Mouse (Mus musculus) heart, adult 11 months (tissue): Measurements from ENCODE around the gene Ergic1.

Source experiments
- DNase-seq: peaks from one replicate; pipeline ENCODE4 v3.0.0; 2022

Gene Ergic1

DNA sequence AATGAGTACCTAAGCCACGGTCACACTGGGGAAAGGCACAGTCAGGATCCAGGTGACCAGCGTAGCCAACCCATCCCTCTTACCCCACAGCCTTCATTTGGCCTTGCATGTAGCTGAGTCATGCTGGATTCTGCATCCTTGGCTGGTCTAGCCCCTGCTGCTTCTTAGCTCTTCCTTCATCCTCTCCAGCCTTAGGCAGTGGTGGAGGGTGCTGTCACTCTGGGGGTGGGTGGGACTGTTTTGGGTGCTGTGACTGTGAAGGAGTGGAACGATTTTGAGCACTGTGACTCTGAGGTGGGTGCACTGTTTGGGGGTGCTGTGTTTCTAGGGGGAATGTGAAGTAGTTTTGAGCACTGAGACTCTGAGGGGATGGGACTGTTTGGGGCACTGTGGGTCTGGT is 67.6 kb downstream of the Ergic1 start:
- DNase-seq: no peak

- DNase-seq: no peak
These were observed 70.6 kb downstream of the Ergic1 start for GRCm38 (mm10) chr17:26631811-26632327.

GRCm38 (mm10) chr17:26633186-26633585 is 71.9 kb downstream of the Ergic1 start:
- DNase-seq: no peak

DNA sequence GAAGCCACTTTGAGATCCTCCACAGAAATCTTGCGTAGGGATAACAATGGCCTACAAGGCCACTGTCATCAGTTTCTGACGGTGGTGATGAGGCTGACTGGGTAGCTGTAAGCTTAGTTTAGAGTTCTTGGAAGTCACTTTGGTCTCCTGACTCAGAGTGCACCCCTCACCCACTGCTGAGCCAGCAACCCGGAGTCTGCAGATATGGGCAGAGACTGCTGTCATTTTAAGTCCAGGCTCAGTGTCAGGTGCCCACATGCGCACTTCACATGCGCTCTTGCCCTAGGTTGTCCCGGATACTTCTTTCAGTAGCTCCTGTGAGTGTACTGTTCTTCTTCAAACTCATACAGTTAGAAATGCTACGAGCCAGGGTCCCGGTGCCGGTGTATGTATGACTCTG is 72.6 kb downstream of the Ergic1 start:
- DNase-seq: no peak

GRCm38 (mm10) chr17:26634539-26634938 is 73.2 kb downstream of the Ergic1 start:
- no peak for DNase-seq

DNA sequence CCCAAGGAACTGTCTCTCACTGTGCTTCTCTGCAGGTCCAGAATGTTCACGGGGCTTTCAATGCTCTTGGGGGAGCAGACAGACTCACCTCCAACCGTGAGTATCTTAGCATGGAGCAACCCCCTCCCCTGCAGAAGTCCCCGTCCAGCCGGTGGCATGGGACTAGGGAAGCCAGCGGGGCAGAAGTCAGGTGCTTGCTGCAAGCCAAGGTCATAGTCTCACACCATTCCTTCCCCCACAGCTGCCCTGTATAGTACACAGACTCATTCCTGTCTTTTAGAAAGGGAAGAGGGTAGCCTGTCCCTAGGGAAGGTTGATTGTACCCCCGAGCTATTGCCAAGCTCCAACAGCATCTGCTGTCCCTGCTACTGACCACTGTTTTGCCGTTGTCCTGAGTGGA is 74.7 kb downstream of the Ergic1 start:
- no peak for DNase-seq

- peak; percentile 89 for DNase-seq
These were observed 76.6 kb downstream of the Ergic1 start for GRCm38 (mm10) chr17:26637851-26638250.

GRCm38 (mm10) chr17:26638655-26639054 is 77.4 kb downstream of the Ergic1 start:
- DNase-seq: peak; percentile 97

DNA sequence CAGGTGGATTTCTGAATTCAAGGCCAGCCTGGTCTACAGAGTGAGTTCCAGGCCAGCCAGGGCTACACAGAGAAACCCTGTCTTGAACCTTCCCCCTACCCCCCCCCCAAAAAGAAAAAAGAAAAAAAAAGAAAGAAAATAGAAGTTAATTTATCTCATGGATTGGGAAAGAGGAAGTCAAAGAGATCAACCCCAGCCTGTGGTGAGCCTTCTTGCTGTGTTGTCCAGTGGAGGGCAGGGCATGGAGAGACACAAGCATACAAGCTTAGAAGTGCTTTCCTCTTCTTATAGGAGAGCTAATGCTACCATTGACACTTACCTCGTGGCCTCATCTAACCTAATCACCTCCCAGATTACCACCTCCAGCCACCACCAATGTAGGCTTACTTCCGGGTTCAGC is 78.5 kb downstream of the Ergic1 start:
- no peak for DNase-seq

DNA sequence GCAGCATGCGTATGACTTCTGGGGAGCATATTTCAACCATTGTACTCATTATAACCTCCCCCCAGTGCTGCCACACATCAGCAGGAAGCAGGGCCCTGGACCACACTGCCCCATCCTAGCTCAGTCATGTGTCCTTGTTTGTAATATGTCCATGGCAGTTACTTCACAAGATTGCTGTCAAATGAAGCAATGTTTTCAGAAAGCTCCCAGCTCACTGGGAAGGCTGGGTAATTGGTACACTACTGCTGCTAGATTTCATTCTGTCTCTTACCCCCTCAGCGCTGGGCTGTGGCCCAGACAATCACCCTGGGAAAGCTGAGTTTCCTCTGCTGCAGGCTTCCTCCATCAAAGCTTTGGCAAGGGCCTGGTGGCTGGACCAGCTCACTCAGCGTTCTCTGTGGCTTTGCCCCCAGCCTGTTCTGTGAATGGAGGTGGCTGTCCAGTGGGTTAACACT is 79.0 kb downstream of the Ergic1 start:
- DNase-seq: peak; percentile 92

- no peak for DNase-seq
These were observed 82.2 kb downstream of the Ergic1 start for GRCm38 (mm10) chr17:26643456-26643855.

- DNase-seq: no peak
These were observed 82.7 kb downstream of the Ergic1 start for GRCm38 (mm10) chr17:26643993-26644392.

DNA sequence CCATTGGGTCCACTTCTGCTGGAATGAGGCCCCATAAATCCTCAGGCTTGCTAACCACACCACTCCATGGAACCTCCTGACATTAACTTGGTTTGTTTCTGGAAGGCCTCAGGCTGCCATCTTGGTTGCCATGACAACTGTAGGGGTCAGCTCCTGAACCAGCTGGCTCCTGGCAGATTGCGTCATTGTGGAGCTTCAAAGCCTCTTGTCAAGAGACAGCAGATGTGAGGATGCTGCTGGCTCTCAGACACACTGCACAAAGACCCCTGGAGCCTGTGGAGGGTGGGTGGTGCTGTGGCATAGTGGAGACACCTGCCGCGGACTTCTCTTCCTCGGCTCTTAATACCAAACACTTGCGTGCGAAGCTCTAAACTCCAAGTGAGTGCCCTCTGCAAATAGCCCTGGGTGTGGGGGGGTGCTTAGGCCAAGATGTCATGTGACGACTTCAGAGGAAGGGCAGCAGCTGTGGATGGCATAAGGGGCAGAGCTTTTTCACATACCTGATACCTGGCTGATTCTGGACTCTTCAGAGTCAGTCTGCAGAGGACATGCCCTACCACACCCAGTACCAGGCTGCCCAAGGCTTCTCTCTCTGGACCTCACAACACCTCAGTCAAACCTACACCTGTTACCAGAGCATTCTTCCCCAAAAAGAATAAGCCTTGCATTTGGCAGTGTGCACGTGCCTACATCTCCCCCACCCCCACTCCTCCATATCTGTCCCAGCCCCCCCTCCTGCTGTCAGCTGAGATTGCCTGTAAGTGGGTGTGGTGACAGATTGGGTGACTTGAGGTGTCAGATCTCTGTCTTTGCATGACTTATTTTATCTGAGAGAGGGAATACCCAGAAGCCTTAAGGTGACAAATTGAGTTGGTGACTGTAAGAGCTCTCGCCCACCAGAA is 83.5 kb downstream of the Ergic1 start:
- no peak for DNase-seq

DNA sequence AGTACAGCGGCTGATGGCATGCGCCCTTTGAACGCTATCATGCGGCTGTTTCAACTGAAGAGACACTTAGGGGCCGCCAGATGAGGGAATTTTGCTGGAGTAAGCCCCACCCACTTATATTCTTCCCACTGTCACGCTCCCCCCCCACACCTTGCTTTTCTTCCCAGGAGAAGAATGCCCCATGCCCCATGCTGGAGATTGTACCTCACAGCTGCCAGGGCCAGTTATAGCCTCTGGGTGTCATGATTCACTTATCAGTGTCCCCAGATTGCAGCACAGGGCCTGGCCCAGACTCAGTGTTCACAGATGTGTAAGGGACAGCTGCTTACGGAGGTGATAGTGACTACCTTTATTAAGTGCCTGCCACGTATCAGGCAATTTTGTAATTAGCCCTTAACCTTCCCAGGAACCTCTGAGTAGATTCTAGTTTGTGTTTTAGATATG is 84.1 kb downstream of the Ergic1 start:
- no peak for DNase-seq

DNA sequence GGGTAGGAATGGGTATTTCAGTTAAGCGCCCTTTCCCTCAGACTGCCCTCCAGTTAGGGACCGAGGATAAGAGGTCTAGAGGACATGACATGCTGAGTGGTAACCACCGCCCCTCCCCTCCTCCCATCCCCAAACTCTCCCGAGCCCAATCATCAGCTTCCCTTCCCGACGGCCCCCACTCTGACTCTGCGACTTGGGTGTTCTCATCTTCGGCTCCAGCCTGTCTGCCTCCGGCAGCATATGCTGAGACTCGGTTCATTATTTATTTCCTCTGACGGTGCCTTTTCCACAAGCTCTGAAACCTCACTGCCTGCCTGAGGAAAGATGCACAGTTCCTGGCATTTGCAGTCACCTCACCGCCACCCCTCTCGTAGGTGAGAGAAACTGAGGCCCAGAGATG is 86.0 kb downstream of the Ergic1 start:
- no peak for DNase-seq

- DNase-seq: no peak
These were observed 88.3 kb downstream of the Ergic1 start for GRCm38 (mm10) chr17:26649565-26649964.

- peak; percentile 95 for DNase-seq
These were observed 89.4 kb downstream of the Ergic1 start for GRCm38 (mm10) chr17:26650451-26651363.

DNA sequence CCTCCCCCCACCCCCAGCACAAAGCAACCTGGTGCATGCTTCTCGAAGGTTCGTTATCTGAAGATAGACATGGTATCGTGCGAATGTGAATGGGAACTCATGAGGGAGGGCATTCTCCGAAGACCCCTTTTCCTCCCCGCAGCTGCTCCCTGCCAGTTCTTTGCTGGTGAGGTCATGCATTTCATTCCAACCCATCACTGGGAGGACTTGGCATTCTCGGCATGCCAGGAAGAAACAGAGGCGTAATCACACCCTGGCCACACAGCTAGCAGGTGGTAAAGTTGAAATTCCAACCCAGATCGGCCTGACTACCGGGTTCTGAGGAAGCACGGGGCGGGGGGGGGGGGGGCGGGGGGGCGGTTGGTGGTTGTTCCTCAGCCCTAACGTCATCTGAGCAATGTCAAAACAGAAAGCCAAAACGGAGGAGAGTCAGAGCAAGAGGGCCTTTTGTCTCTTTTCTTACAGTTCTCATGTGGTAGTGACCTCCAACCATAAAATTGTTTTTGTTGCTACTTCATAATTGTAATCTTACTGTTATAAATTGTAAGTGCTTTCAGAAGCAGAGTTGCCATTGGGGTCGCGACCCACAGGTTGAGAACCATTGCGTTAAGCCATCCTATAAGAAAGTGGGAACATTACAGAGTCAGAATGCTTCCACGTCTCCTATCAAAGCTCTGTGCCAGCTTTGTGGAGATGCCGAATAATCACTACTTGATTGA is 97.7 kb downstream of the Ergic1 start:
- no peak for DNase-seq

GRCm38 (mm10) chr17:26659573-26659915 is 98.3 kb downstream of the Ergic1 start:
- DNase-seq: no peak

GRCm38 (mm10) chr17:26660192-26660912 is 99.1 kb downstream of the Ergic1 start:
- peak; percentile 97 for DNase-seq

DNA sequence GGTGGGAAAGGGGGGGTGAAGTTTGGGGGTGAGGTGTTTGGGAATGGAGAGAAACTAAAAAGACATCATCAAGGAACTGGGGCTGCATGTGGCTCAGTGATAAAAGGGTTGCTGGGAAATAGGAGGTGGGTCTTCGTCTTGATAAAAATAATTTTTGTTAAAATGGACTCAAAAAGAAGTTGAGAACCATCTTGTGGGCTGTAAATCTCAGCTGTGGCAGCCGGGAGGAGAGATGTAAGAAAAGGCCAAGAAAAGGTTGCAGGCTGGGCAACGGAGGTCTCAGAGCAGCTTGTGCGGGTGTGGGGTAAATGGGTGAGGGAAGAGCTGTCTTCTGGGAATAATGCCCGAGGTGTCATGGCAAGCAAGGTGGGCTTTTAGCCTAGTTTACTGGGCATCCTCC is 100.9 kb downstream of the Ergic1 start:
- DNase-seq: no peak
